Mouse (Mus musculus) spleen, adult 2 months (tissue): ENCODE measurements around the gene Fam43b.

Source experiments
- CTCF ChIP-seq: fragments of 200-500 bp; IDR thresholded peaks from 2 replicates; pipeline ENCODE4 v1.5.1; 2011; ENCODE audit warnings: mild to moderate bottlenecking, inconsistent platforms; ENCODE audit not compliant: insufficient read depth, insufficient read length, insufficient replicate concordance; ENCODE audit errors: extremely low read depth
- POLR2A ChIP-seq: fragments of 200-500 bp; IDR thresholded peaks from 2 replicates; pipeline ENCODE4 v1.6.1; 2011; ENCODE audit warnings: low read depth, low read length, inconsistent platforms

GRCm38 (mm10) chr4:138425028-138425427, 28.7 kb upstream of the Fam43b start:
- TF ChIP-seq CTCF (no peak), POLR2A (no peak)
